Mouse (Mus musculus) urinary bladder, adult 2 months (tissue): ENCODE data around the gene Slc35e3. TPM values are rescaled to one million over a fixed set of nuclear protein-coding genes. Genes with fewer than 3 reads are reported as not detected.

Source experiments
- DNase-seq: peaks from one replicate; pipeline ENCODE4 v3.0.0; 2022; ENCODE audit warnings: low spot score
- polyA plus RNA-seq: library from polyadenylated mRNA; depleted of rRNA; stranded (reverse); fragments of >200 nt; gene quantifications from 2 replicates; pipeline ENCODE4 v1.2.3, GENCODE M21; 2012; rRNA removed

Slc35e3 gene
- polyA plus RNA-seq, 1 experiment: 12.1 TPM

GRCm38 (mm10) chr10:117683734-117684037 lies 62.5 kb downstream of the Slc35e3 start:
- no peak for DNase-seq

Other genes starting within 250 kb of the Slc35e3 start
- gene Cpm, start 116.9 kb downstream of the Slc35e3 start, polyA plus RNA-seq: 3.8 and 4.1 TPM in 2 replicates
- 65.3 and 70.2 TPM in 2 replicates for gene Mdm2, start 35.6 kb downstream of the Slc35e3 start, polyA plus RNA-seq
- gene Nup107, start 46.3 kb upstream of the Slc35e3 start, polyA plus RNA-seq: 14.1 and 17.5 TPM in 2 replicates
- 114 TPM in 2 replicates for gene Rap1b, start 99.7 kb upstream of the Slc35e3 start, polyA plus RNA-seq